Mouse (Mus musculus): ENCODE measurements around the gene Olfr1404. TPM values are rescaled to one million over a fixed set of nuclear protein-coding genes. Genes with fewer than 3 reads are reported as not detected.

Gene Olfr1404
- polyA plus RNA-seq, 1 experiment: not detected

DNA sequence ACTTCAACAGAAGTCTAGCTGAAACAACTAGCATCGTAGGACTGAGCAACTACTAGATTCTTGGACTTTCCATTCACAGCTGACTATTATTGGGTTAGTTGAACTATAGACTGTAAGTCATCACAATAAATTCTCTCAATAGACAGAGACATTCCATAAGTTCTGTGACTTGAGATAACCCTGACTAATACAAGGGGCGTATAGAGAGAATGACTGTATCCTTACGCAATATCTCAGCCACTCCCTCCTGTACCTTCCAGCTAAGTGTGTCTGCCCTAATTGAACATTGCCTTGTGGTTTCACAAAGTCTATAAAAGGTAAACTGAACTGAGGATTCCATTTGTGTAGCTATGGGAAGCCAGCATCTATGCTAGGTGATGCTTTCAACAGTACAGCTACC, 37.7 kb downstream of the Olfr1404 start:
- H3K4me3 ChIP-seq (replicated peaks): no peak overlapping the region
- H3K9me3 ChIP-seq (ENCODE audit: control insufficient read depth, low read length): no peaks in the 10 kb centered on the region; the same call in 1 of the 2 replicates
- no peaks in the 10 kb centered on the region for H3K27me3 ChIP-seq (ENCODE audit: control insufficient read depth)
- no peaks in the 10 kb centered on the region for H3K4me1 ChIP-seq (ENCODE audit: control insufficient read depth)
- H3K36me3 ChIP-seq (ENCODE audit: control insufficient read depth): no peaks in the 10 kb centered on the region
- TF ChIP-seq GATA1 (IDR thresholded peaks at IDR 0.05; ENCODE audit: low read length): no peak
- no peak for TF ChIP-seq TAL1 (IDR thresholded peaks at IDR 0.05; ENCODE audit: low read length)

- Histone ChIP-seq H3K36me3 (ENCODE audit: control insufficient read depth) (no peaks in the 10 kb centered on the region), H3K9me3 (ENCODE audit: control insufficient read depth, low read length) (no peaks in the 10 kb centered on the region), H3K27me3 (ENCODE audit: control insufficient read depth) (no peaks in the 10 kb centered on the region), H3K4me3 (replicated peaks) (no peak within 1 kb of the TSS), H3K4me1 (ENCODE audit: control insufficient read depth) (no peaks in the 10 kb centered on the region)
- TF ChIP-seq TAL1 (IDR thresholded peaks at IDR 0.05; ENCODE audit: low read length): no peak
- TF ChIP-seq GATA1 (IDR thresholded peaks at IDR 0.05; ENCODE audit: low read length): no peak
Measured at GRCm38 (mm10) chr1:173265701-173266100, 53.5 kb downstream of the Olfr1404 start, which contains the start of gene Olfr418. Gene Olfr418 (plus strand): TSS chr1:173266001.

Other genes starting within 250 kb of the Olfr1404 start
- gene Olfr1408, start 75.0 kb upstream of the Olfr1404 start, polyA plus RNA-seq (2012): not detected in 2 replicates
- gene Olfr1406, start 21.8 kb upstream of the Olfr1404 start, polyA plus RNA-seq (2012): not detected in 2 replicates
- gene Olfr218, start 14.6 kb upstream of the Olfr1404 start, polyA plus RNA-seq (2012): not detected in 2 replicates
- not detected in 2 replicates for gene Fcer1a, start 14.8 kb downstream of the Olfr1404 start, polyA plus RNA-seq (2012)
- not detected in 2 replicates for gene Olfr418, start 53.6 kb downstream of the Olfr1404 start, polyA plus RNA-seq (2012)
- gene Mptx2, start 65.4 kb downstream of the Olfr1404 start, polyA plus RNA-seq (2012): not detected in 2 replicates
- gene Ackr1, start 121.4 kb downstream of the Olfr1404 start, polyA plus RNA-seq (2012): 1.0 and 1.7 TPM in 2 replicates
- 0.06 TPM in 2 replicates for gene Aim2, start 138.5 kb downstream of the Olfr1404 start, polyA plus RNA-seq (2012)
- gene Cadm3, start 155.3 kb downstream of the Olfr1404 start, polyA plus RNA-seq (2012): 0.01 and 0.05 TPM in 2 replicates

Data from erythroblast, embryonic 14.5 days (primary cell).